Mouse (Mus musculus) kidney, postnatal 25 days (tissue): ENCODE data around the gene Lman1l.

Experiments used
- DNase-seq, 2 experiments: peaks; one replicate each; pipeline ENCODE4 v3.0.0; 2021; ENCODE audit warnings: mixed read lengths in 2 of 2

The Lman1l gene

GRCm38 (mm10) chr9:57644944-57645893 lies 24.6 kb upstream of the Lman1l start:
- peak; percentile 92 to 95 for DNase-seq

DNA sequence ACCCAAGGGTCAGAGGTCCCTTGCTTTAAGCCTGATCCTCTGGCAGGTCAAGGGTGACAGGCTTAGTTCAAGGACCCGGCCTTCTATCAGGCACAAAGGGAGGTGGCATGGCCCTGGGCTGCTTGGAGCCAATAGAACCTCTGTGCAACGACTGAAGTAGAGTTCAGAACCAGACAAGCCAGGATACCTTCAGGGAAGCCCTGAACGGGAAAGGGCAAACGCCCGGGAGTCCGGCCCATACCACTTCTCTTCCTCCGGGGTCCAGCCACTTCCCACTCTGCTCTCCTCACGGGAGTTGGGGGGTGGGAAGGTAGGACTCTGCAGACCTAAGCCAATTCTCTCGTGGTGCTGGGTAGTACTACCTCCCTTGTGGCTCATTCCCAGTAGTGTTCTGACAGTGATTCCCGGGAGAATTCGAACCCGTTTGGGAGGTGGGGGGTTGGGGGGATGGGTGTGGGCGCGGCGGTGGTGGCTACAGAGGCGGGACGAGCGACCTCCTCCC lies 23.9 kb upstream of the Lman1l start:
- no peak for DNase-seq

DNA sequence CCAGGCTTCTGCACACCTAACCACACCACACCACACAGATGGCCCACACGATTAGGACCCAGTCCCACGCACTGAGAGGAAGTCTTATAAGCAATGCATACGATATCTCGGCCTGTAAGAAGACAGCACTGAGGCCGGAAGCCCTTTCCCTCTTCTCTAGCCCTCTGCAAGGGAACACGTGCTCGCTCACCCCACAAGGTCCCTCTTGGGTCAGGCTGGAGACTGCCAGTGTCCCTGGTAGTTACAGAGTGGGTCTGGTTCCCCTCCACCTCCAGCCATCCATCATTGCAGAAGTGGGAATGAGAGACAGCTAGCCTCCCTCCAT lies 23.2 kb upstream of the Lman1l start:
- peak in 1 of 2 experiments; percentile 53 for DNase-seq

- peak; percentile 46 to 73 for DNase-seq
Observed at GRCm38 (mm10) chr9:57643169-57643855, 22.7 kb upstream of the Lman1l start.

GRCm38 (mm10) chr9:57641775-57642550 lies 21.4 kb upstream of the Lman1l start:
- no peak for DNase-seq

- no peak for DNase-seq
Observed at GRCm38 (mm10) chr9:57641022-57641421, 20.4 kb upstream of the Lman1l start.

- peak; percentile 53 to 77 for DNase-seq
Observed at GRCm38 (mm10) chr9:57640384-57640783, 19.8 kb upstream of the Lman1l start.

- DNase-seq = no peak
Observed at GRCm38 (mm10) chr9:57639661-57640328, 19.2 kb upstream of the Lman1l start.

DNA sequence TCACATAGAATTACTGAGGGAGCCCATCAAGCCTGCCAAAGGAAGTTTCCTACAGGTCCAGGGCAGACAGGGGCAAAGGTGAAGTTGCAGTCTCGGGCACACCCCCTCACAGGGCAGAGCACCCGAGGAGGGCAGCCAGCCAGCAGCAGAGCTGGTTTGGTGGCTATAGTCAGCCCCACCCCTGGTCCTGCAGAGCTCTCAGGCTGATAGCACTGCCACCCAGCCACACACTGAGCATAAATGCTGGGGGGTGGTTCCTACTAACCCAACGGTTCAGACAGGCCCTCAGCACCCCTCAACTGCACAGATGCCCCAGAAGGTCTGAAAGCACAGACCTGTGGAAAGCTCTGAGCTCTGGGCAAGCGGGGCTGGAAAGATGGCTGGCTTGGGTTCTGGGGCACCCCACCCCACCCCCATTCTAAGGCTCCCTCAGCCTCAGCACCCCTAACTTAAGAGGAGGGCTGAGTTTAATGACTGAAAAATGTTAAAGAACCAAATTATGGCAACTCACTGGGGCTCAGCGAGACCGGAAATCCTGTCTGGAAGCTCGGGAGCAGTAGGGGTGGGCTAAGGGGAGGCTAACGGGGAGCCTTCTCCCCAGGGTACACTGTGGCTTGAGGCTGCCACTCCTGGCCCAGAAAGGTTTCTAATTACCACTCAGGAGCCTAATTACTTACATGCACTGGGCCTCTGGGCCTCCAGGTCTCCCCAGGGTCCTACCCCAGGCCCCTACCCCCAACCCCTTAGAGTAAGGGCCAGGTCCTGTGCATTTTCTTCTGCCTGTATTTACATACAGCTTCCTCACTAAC lies 18.3 kb upstream of the Lman1l start:
- DNase-seq = peak; percentile 85 to 93

DNA sequence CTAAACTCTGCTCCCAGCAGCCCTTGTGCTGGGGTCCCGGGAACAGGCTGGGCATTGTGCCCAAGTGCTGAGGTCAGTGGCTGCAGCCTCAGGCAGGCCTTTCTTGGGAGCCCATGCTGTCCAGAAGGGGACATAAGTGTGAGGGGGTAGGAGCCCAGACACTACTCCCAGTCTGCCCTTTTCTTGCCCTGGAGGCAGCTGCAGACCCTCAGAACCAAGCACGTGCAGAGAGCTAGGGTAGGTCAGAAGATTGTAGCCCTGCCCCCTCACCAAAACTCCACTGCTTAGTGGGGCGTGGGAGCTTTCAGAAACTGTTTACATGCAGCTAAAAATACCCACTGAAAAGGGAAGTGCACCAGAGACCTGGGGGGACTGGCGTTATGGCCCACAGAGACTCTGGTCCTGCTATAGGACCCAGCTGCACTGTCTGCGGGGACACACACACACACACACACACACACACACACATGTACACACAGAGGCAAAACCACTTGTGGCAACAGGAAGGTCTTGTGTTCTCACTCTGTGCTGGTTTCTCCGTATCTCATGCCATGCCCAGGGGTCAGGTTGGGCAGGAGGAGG lies 17.3 kb upstream of the Lman1l start:
- peak; percentile 84 to 88 for DNase-seq

GRCm38 (mm10) chr9:57637272-57637671 lies 16.7 kb upstream of the Lman1l start:
- DNase-seq = no peak

DNA sequence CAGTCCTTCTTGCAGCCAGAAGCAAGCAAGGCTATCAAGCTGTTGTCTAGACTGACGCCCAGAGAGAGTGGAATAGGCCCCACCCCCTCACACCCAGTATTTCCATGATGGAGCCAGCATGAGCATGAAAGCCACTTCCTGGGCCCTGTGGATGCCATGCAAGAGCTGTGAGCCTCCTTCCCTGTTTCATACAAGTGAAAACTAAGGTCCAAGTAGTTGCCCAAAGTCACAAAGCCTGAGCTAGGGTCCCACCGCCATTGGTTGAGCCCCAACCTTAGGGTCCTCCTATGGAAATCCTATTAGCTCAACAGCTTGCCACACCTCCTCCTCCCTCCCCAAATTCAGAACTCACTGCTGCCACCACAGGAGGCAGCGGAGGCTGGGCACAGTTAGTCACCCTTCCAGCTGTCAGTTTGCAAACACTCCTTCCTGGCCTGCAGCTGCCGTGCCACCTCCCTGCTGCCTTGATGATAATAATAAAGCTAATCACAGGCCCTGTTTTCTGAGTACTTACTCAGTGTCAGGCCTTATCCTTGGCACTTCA lies 13.0 kb upstream of the Lman1l start:
- DNase-seq = no peak

DNA sequence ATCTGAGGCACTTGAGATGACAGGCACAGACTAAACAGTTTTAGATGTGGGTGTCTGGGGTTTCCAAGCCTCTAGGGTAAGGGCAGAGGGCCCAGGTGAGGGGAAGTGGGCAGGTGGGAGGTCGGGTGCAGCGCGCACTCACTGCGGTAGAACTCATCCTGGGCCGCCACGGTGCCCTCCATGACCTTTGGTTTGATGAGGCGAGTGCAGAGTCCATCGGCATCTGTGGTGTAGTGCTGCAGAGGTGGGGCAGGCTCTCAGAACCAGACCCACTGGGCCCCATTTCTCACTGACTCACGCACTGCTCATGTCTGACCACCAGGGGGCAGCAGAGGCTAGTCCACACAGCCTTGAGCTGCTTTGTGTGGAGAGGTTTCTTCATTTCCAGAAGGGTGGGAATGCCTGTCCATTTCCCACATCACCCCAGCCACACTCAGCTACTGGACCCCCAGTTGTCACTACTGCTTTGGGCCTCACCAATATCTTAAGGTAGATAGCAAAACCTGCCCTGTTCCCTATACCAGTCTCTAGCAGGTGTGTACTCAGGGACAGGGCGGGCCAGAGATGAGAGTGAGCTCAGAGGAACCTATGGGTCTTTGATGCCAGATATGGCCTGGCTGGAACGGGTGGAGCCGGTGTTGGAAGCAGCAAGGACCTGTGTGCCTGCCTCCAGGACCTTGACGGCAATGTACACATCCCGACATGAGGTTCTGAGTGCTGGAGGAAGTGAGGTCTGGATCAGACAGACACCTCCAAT lies 8.7 kb upstream of the Lman1l start:
- DNase-seq = peak; percentile 72 to 79

GRCm38 (mm10) chr9:57628717-57629116 lies 8.1 kb upstream of the Lman1l start:
- DNase-seq = no peak

DNA sequence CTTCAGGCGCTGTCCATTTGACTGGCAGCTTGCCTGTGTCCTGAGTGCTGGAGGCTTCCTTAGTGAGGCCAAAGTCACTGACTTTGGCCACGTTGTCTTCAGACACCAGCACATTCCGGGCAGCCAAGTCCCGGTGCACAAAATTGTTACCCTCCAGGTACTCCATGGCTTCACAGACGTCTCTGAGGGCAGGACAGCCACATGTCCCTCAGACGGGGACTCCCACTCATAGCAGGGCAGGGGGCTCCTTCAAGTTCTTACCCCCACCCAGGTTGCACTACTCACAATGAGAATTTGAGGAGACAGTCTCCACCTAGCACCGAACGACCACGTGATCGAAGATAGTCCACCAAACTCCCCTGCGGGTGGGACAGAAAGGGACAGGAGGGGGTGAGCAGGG lies 7.3 kb upstream of the Lman1l start:
- DNase-seq = no peak

DNA sequence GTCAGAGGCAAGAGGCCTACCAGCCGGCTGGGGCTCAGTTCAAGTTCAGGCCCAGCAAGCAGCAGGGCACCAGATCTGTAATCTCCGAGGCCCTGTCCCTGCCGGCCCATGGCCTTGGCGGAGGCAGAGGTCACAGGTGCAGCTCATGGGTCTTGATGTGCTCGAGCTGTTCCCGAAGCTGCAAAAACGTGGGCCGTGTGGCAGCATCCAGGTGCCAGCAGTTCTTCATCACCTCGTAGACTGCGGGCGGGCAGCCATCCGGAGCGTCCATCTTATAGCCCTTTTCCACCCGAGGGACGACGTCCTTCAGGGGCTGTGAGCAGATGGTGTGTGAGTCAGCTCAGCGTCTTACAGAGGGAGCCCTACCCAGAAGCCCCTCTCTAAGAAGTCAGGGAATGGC lies 6.6 kb upstream of the Lman1l start:
- no peak for DNase-seq

DNA sequence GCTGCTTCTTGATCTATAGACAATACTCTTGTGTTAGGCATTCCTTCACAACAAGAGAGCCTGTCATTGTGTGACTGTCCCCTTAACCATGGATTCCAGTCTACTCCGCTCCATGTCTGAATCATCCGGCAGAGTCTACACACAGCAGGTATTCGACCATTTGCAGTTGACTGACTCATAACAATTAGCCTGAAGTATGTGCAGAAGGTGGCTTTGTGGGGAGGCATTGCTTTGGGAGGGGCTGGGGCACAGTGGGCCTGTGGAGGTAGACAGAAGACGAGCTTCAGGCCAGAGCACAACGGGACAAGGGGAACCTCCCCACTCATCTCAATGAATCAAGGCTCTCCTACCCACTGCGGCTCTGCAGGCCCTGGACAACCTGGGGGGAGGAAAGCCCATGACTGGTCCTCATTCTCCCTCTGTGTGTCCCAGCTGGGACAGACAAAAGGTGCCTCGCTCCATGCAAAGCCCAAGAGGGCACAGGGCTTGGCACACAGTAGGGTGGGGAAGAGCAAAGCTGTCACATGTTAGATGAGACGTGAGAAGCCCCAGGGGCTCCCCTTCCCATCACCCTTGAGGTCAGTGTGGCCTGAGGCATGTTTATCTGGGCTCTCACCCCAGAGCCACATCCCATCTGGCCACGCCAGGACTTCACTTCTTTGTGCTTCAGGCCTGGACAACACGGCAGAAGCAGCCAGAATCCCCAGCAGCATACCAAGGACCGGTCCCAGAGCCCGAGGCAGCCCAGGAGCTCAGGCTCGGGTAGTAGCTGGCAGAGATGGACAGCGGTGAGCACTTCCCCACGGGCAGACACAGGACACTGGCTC lies 5.3 kb upstream of the Lman1l start:
- DNase-seq = no peak

DNA sequence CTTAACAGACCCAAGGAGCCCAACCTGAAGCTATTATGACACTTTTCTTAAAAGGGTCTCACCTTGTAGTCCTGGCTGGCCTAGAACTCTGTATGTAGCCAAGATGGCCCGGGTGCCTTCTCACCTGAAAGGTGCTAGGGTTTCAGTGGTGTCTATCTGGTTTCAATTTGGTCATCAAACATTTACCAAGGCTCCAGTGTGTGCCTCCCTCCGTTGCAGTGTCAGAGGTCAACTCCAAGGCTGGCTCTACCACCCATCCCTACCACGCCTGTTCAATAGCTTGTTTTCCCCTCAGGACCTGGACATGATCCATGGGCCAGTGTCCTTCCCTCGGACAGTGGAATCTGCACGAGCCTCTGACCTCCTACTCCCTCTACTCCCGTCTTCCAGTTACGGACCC lies 3.7 kb upstream of the Lman1l start:
- DNase-seq = no peak

- DNase-seq = no peak
Observed at GRCm38 (mm10) chr9:57618854-57619253, 1.7 kb downstream of the Lman1l start.
